Mouse (Mus musculus) cerebellum, adult 11-12 months (tissue): Measurements from ENCODE around the gene Gramd1b.
A peak's percentile ranks its signal among the peaks of the same experiment; 100 is the strongest.

ENCODE experiments used
- DNase-seq: peaks from one replicate; pipeline ENCODE4 v3.0.0; 2022

The Gramd1b gene

GRCm38 (mm10) chr9:40422368-40423057, 108.7 kb downstream of the Gramd1b start:
- DNase-seq = no peak

GRCm38 (mm10) chr9:40420652-40421335, 110.4 kb downstream of the Gramd1b start:
- no peak for DNase-seq

- no peak for DNase-seq
These were observed 112.4 kb downstream of the Gramd1b start for GRCm38 (mm10) chr9:40418803-40419202.

GRCm38 (mm10) chr9:40416150-40416549, 115.0 kb downstream of the Gramd1b start:
- peak; percentile 38 for DNase-seq

- peak; percentile 68 for DNase-seq
These were observed 116.0 kb downstream of the Gramd1b start for GRCm38 (mm10) chr9:40414904-40415766.

GRCm38 (mm10) chr9:40414498-40414903, 116.7 kb downstream of the Gramd1b start:
- peak; percentile 77 for DNase-seq

GRCm38 (mm10) chr9:40413601-40414000, 117.6 kb downstream of the Gramd1b start:
- DNase-seq = no peak

GRCm38 (mm10) chr9:40412931-40413330, 118.3 kb downstream of the Gramd1b start:
- DNase-seq = no peak

- no peak for DNase-seq
These were observed 118.9 kb downstream of the Gramd1b start for GRCm38 (mm10) chr9:40412246-40412645.

GRCm38 (mm10) chr9:40410895-40411294, 120.3 kb downstream of the Gramd1b start:
- DNase-seq = no peak

GRCm38 (mm10) chr9:40409071-40409470, 122.1 kb downstream of the Gramd1b start:
- DNase-seq = no peak

GRCm38 (mm10) chr9:40408415-40408814, 122.8 kb downstream of the Gramd1b start:
- no peak for DNase-seq

GRCm38 (mm10) chr9:40407876-40408275, 123.3 kb downstream of the Gramd1b start:
- DNase-seq = no peak

- DNase-seq = no peak
These were observed 125.4 kb downstream of the Gramd1b start for GRCm38 (mm10) chr9:40405804-40406203.

- peak; percentile 48 for DNase-seq
These were observed 125.9 kb downstream of the Gramd1b start for GRCm38 (mm10) chr9:40405263-40405662.

- DNase-seq = peak; percentile 58
These were observed 126.5 kb downstream of the Gramd1b start for GRCm38 (mm10) chr9:40404637-40405036.

GRCm38 (mm10) chr9:40403750-40404149, 127.4 kb downstream of the Gramd1b start:
- no peak for DNase-seq

GRCm38 (mm10) chr9:40401818-40402217, 129.4 kb downstream of the Gramd1b start:
- peak; percentile 53 for DNase-seq

- DNase-seq = no peak
These were observed 130.3 kb downstream of the Gramd1b start for GRCm38 (mm10) chr9:40400854-40401253.

- DNase-seq = no peak
These were observed 131.0 kb downstream of the Gramd1b start for GRCm38 (mm10) chr9:40400171-40400570.

- no peak for DNase-seq
These were observed 131.7 kb downstream of the Gramd1b start for GRCm38 (mm10) chr9:40399359-40399932.

- DNase-seq = no peak
These were observed 133.5 kb downstream of the Gramd1b start for GRCm38 (mm10) chr9:40397471-40398245.
